25 mouse cellular contexts compared by ENCODE assay signal in genomic region chr14:103477959-103478358, GRCm38 (mm10). TPM values are rescaled to one million over a fixed set of nuclear protein-coding genes. Genes with fewer than 3 reads are reported as not detected.
DNase-seq lines count a peak whose midpoint lies in the region; ATAC-seq lines count a peak whose summit lies in the region.
"Had no signal": no experiment of that assay in that cellular context is flagged by ENCODE, and none has a peak within 500 bp of the region (broad histone marks: within the 10 kb centered on the region; RNA-seq: fewer than 3 reads in every experiment).

No protein-coding gene starts in this region.

- ATAC-seq in heart, embryonic 11.5 days (replicated peaks; ENCODE audit: insufficient number of reproducible peaks, low FRiP score, low TSS enrichment) = no peak
- ATAC-seq in midbrain, embryonic 11.5 days (ENCODE audit: low FRiP score) = no peak
- peak; percentile 83 for ATAC-seq in monocyte, adult 5-6 weeks (replicated peaks; ENCODE audit: insufficient number of reproducible peaks, low FRiP score, low TSS enrichment, poor library complexity, severe bottlenecking)
- ATAC-seq: forebrain, embryonic 15.5 days; midbrain, embryonic 13.5 days; Patski had no signal

- H3K9me3 ChIP-seq in heart, embryonic 11.5 days (replicated peaks; ENCODE audit: control insufficient read depth, low read length) = no peaks in the 10 kb centered on the region
- H3K9me3 ChIP-seq in midbrain, embryonic 11.5 days (ENCODE audit: control insufficient read depth, low read length) = no peaks in the 10 kb centered on the region
- no peaks in the 10 kb centered on the region for H3K9me3 ChIP-seq in midbrain, embryonic 10.5 days (replicated peaks)
- H3K9me3 ChIP-seq: forebrain, embryonic 15.5 days; heart, embryonic 12.5 days; liver, embryonic 15.5 days; midbrain, embryonic 13.5 days; neural tube, embryonic 13.5 days had no signal

- no peak overlapping the region for H3K4me3 ChIP-seq in heart, embryonic 11.5 days (ENCODE audit: low read depth, low read length)
- H3K4me3 ChIP-seq in midbrain, embryonic 11.5 days (ENCODE audit: low read depth, low read length) = no peak overlapping the region
- H3K4me3 ChIP-seq in midbrain, embryonic 10.5 days = no peak overlapping the region
- H3K4me3 ChIP-seq: forebrain, embryonic 15.5 days; heart, embryonic 12.5 days; liver, embryonic 15.5 days; midbrain, embryonic 13.5 days; neural tube, embryonic 13.5 days had no signal

- no peak overlapping the region for H3K9ac ChIP-seq in heart, embryonic 11.5 days (ENCODE audit: low read depth, low read length)
- H3K9ac ChIP-seq in midbrain, embryonic 11.5 days (ENCODE audit: low read length) = no peak overlapping the region
- H3K9ac ChIP-seq: forebrain, embryonic 15.5 days; heart, embryonic 12.5 days; hindbrain, embryonic 14.5 days; liver, embryonic 15.5 days; midbrain, embryonic 13.5 days; neural tube, embryonic 13.5 days had no signal

- 80% methylated on average over 2 of the region's 2 CpGs for WGBS in heart, embryonic 11.5 days (ENCODE audit: insufficient replicate concordance)
- 76% methylated on average over 2 of the region's 2 CpGs for WGBS in midbrain, embryonic 11.5 days
- WGBS in midbrain, embryonic 10.5 days = 89% methylated on average over 2 of the region's 2 CpGs

- no peak overlapping the region for H3K4me2 ChIP-seq in heart, embryonic 11.5 days
- no peak overlapping the region for H3K4me2 ChIP-seq in midbrain, embryonic 11.5 days
- H3K4me2 ChIP-seq: forebrain, embryonic 15.5 days; heart, embryonic 12.5 days; hindbrain, embryonic 14.5 days; liver, embryonic 15.5 days; midbrain, embryonic 13.5 days; neural tube, embryonic 13.5 days had no signal

- H3K36me3 ChIP-seq in heart, embryonic 11.5 days (ENCODE audit: control insufficient read depth, insufficient read depth, low read length) = no peaks in the 10 kb centered on the region
- H3K36me3 ChIP-seq in midbrain, embryonic 11.5 days (ENCODE audit: control insufficient read depth, insufficient read depth, low read length) = no peaks in the 10 kb centered on the region
- no peaks in the 10 kb centered on the region for H3K36me3 ChIP-seq in midbrain, embryonic 10.5 days
- H3K36me3 ChIP-seq: forebrain, embryonic 15.5 days; heart, embryonic 12.5 days; liver, embryonic 15.5 days; midbrain, embryonic 13.5 days; neural tube, embryonic 13.5 days had no signal

- DNase-seq in heart, adult 8-10 months (ENCODE audit: low spot score) = peak; percentile 14
- peak; percentile 59 for DNase-seq in midbrain, embryonic 11.5 days (ENCODE audit: low spot score, missing footprints)
- DNase-seq in midbrain, embryonic 10.5 days (ENCODE audit: low spot score) = no peak
- DNase-seq in brain, adult 2 months (ENCODE audit: low read depth, low spot score) = peak; percentile 27
- DNase-seq in adrenal gland, adult (ENCODE audit: inconsistent age in 2 of 2, low spot score in 1 of 2) = no peak
- DNase-seq in ovary, postnatal 36 days (ENCODE audit: low spot score) = no peak
- DNase-seq: adrenal gland, postnatal 36 days; cerebellum, adult 8-10 months; gastrocnemius, postnatal 36 days; heart, postnatal 14 days; kidney, adult 8-10 months; kidney, postnatal 36 days; lung, postnatal 14 days; spleen, adult 18-20 months; thymus, postnatal 14 days had no signal

- no peaks in the 10 kb centered on the region; the same call in 1 of the 2 replicates for H3K4me1 ChIP-seq in heart, embryonic 11.5 days (ENCODE audit: control insufficient read depth, insufficient read depth, low read length)
- H3K4me1 ChIP-seq in midbrain, embryonic 11.5 days (ENCODE audit: control insufficient read depth, insufficient read depth, low read length) = no peaks in the 10 kb centered on the region
- no peaks in the 10 kb centered on the region for H3K4me1 ChIP-seq in midbrain, embryonic 10.5 days
- H3K4me1 ChIP-seq: forebrain, embryonic 15.5 days; heart, embryonic 12.5 days; liver, embryonic 15.5 days; midbrain, embryonic 13.5 days; neural tube, embryonic 13.5 days had no signal

- H3K27ac ChIP-seq in heart, embryonic 11.5 days (ENCODE audit: low read depth, low read length) = no peak overlapping the region
- H3K27ac ChIP-seq in midbrain, embryonic 11.5 days (ENCODE audit: low read depth, low read length) = no peak overlapping the region
- H3K27ac ChIP-seq in midbrain, embryonic 10.5 days (replicated peaks) = no peak overlapping the region
- H3K27ac ChIP-seq: forebrain, embryonic 15.5 days; hindbrain, embryonic 14.5 days; liver, embryonic 15.5 days; midbrain, embryonic 13.5 days; neural tube, embryonic 13.5 days; stomach, postnatal 0 days had no signal

- H3K27me3 ChIP-seq in heart, embryonic 11.5 days (ENCODE audit: control insufficient read depth, insufficient read depth, low read length) = no peaks in the 10 kb centered on the region
- H3K27me3 ChIP-seq in midbrain, embryonic 11.5 days (ENCODE audit: control insufficient read depth, insufficient read depth, low read length) = no peaks in the 10 kb centered on the region
- H3K27me3 ChIP-seq in midbrain, embryonic 10.5 days (ENCODE audit: low read depth, poor library complexity, severe bottlenecking) = no peaks in the 10 kb centered on the region
- H3K27me3 ChIP-seq: forebrain, embryonic 15.5 days; heart, embryonic 12.5 days; liver, embryonic 15.5 days; midbrain, embryonic 13.5 days; neural tube, embryonic 13.5 days; Patski had no signal

RNA-seq across cellular contexts. Expression of gene Scel, which starts 35.2 kb away (rescaled TPM):
- under 1 TPM; 0.11 to 0.84 (median 0.48) TPM for total RNA-seq in heart, adult 8-10 months (2022)
- 0.34 and 0.39 TPM in 2 replicates for polyA plus RNA-seq in heart, embryonic 11.5 days (2014; fragmentation: Nextera tagmentation; extraction: Ambion mirVana)
- polyA plus RNA-seq in midbrain, embryonic 11.5 days (2014; fragmentation: Nextera tagmentation; extraction: Ambion mirVana) = 0.11 and 0.33 TPM in 2 replicates
- polyA plus RNA-seq in midbrain, embryonic 10.5 days (2016; fragmentation: Nextera tagmentation; extraction: Ambion mirVana) = 0.22 and 0.38 TPM in 2 replicates
- 0.29 to 2.2 TPM (median 1.3 TPM) in 3 replicates for total RNA-seq in monocyte, adult 5-6 weeks (2017)
- polyA plus RNA-seq: forebrain, embryonic 15.5 days had no signal

Comparison
In these comparisons a context has a peak if more than half of its experiments do, and no peak if none do; other contexts are left out.
1. DNase-seq: peak in heart, adult 8-10 months (single experiment), midbrain, embryonic 11.5 days (single experiment) and brain, adult 2 months (single experiment); none in midbrain, embryonic 10.5 days (single experiment), adrenal gland, adult (0 of 2) and ovary, postnatal 36 days (single experiment).